ENCODE assay signal across 23 mouse cellular contexts in genomic region chr16:43276764-43277163, GRCm38 (mm10).
DNase-seq lines count a peak whose midpoint lies in the region; ATAC-seq and TF ChIP-seq lines count a peak whose summit lies in the region.
"Had no signal": no experiment of that assay in that cellular context is flagged by ENCODE, and none has a peak within 500 bp of the region (broad histone marks: within the 10 kb centered on the region; RNA-seq: fewer than 3 reads in every experiment).

No protein-coding gene starts in this region.

- H3K4me1 ChIP-seq in hindbrain, embryonic 13.5 days (replicated peaks): peaks cover 13% of the 10 kb centered on the region
- peaks cover 12% of the 10 kb centered on the region for H3K4me1 ChIP-seq in hindbrain, embryonic 15.5 days (replicated peaks)
- H3K4me1 ChIP-seq in neural tube, embryonic 14.5 days (ENCODE audit: control insufficient read depth, insufficient read depth, low read length): no peaks in the 10 kb centered on the region
- peaks cover 17% of the 10 kb centered on the region for H3K4me1 ChIP-seq in heart, embryonic 12.5 days (replicated peaks)
- H3K4me1 ChIP-seq: embryonic facial prominence, embryonic 15.5 days had no signal

- H3K27me3 ChIP-seq in hindbrain, embryonic 13.5 days: no peaks in the 10 kb centered on the region
- no peaks in the 10 kb centered on the region for H3K27me3 ChIP-seq in hindbrain, embryonic 15.5 days
- H3K27me3 ChIP-seq in neural tube, embryonic 14.5 days (ENCODE audit: control insufficient read depth, insufficient read depth, low read length): no peaks in the 10 kb centered on the region
- no peaks in the 10 kb centered on the region for H3K27me3 ChIP-seq in heart, embryonic 12.5 days (replicated peaks)
- H3K27me3 ChIP-seq: CH12.LX; embryonic facial prominence, embryonic 15.5 days; Patski had no signal

- no peaks in the 10 kb centered on the region for H3K36me3 ChIP-seq in hindbrain, embryonic 13.5 days
- no peaks in the 10 kb centered on the region for H3K36me3 ChIP-seq in hindbrain, embryonic 15.5 days
- no peaks in the 10 kb centered on the region for H3K36me3 ChIP-seq in neural tube, embryonic 14.5 days (ENCODE audit: control insufficient read depth, insufficient read depth, low read length)
- H3K36me3 ChIP-seq in heart, embryonic 12.5 days: no peaks in the 10 kb centered on the region
- H3K36me3 ChIP-seq: embryonic facial prominence, embryonic 15.5 days; forebrain, embryonic 10.5 days had no signal

- 0 out of 2 replicates have a peak overlapping the region, but pooled peaks have one; percentile 74 for H3K27ac ChIP-seq in layer of hippocampus, adult 2 months
- H3K27ac ChIP-seq in hindbrain, embryonic 13.5 days: peak overlapping the region; percentile 83
- H3K27ac ChIP-seq in hindbrain, embryonic 15.5 days (replicated peaks): 0 out of 2 replicates have a peak overlapping the region, but pooled peaks have one; percentile 52
- H3K27ac ChIP-seq in neural tube, embryonic 14.5 days (ENCODE audit: low read depth, low read length): peak overlapping the region; percentile 60; the same call in 1 of the 2 replicates
- no peak overlapping the region for H3K27ac ChIP-seq in heart, embryonic 12.5 days (ENCODE audit: poor library complexity, severe bottlenecking)
- H3K27ac ChIP-seq: embryonic facial prominence, embryonic 15.5 days; forebrain, embryonic 10.5 days had no signal

- H3K9ac ChIP-seq in hindbrain, embryonic 13.5 days: no peak overlapping the region
- H3K9ac ChIP-seq in hindbrain, embryonic 15.5 days: no peak overlapping the region
- no peak overlapping the region for H3K9ac ChIP-seq in neural tube, embryonic 14.5 days (replicated peaks; ENCODE audit: low read depth, low read length)
- H3K9ac ChIP-seq in heart, embryonic 12.5 days: no peak overlapping the region
- H3K9ac ChIP-seq: embryonic facial prominence, embryonic 15.5 days had no signal

- no peak overlapping the region for H3K4me2 ChIP-seq in hindbrain, embryonic 13.5 days
- no peak overlapping the region for H3K4me2 ChIP-seq in hindbrain, embryonic 15.5 days
- no peak overlapping the region for H3K4me2 ChIP-seq in neural tube, embryonic 14.5 days (ENCODE audit: low read depth, low read length)
- H3K4me2 ChIP-seq in heart, embryonic 12.5 days: no peak overlapping the region
- H3K4me2 ChIP-seq: embryonic facial prominence, embryonic 15.5 days had no signal

- no peak for DNase-seq in layer of hippocampus, adult 2 months (ENCODE audit: low spot score in 2 of 2)
- no peak for DNase-seq in layer of hippocampus, postnatal 36 days
- DNase-seq in left cerebral cortex, adult 9 months (ENCODE audit: low spot score in 2 of 2): no peak
- DNase-seq: adrenal gland, postnatal 14 days; cerebellum, adult 11-12 months; cerebellum, adult 9-11 months; embryo, embryonic 11 days; gastrocnemius, postnatal 36 days; heart, adult 11 months; heart, postnatal 10 days; heart, postnatal 4 days had no signal

- TF ChIP-seq CTCF in layer of hippocampus, adult 2 months (conservative IDR thresholded peaks at IDR 0.05): no peak

- no peak overlapping the region for H3K4me3 ChIP-seq in layer of hippocampus, adult 2 months
- H3K4me3 ChIP-seq in hindbrain, embryonic 13.5 days: no peak overlapping the region
- no peak overlapping the region for H3K4me3 ChIP-seq in hindbrain, embryonic 15.5 days
- no peak overlapping the region for H3K4me3 ChIP-seq in neural tube, embryonic 14.5 days (ENCODE audit: low read depth, low read length)
- no peak overlapping the region for H3K4me3 ChIP-seq in heart, embryonic 12.5 days
- H3K4me3 ChIP-seq: embryonic facial prominence, embryonic 15.5 days; erythroblast, embryonic 14.5 days; forebrain, embryonic 10.5 days had no signal

- peak; percentile 80 for ATAC-seq in hindbrain, embryonic 13.5 days (ENCODE audit: low FRiP score)
- peak; percentile 38 for ATAC-seq in hindbrain, embryonic 15.5 days (ENCODE audit: low FRiP score, low read depth)
- ATAC-seq in neural tube, embryonic 14.5 days (ENCODE audit: low read depth): peak; percentile 79; the same call in 1 of the 2 replicates
- ATAC-seq in heart, embryonic 12.5 days (ENCODE audit: insufficient number of reproducible peaks, low FRiP score): no peak
- ATAC-seq: activated CD4-positive, CD25-positive, alpha-beta regulatory T cell, adult 4 months; forebrain, embryonic 14.5 days; inflammation-experienced regulatory T-cells, adult 6 months; Patski had no signal

- no peaks in the 10 kb centered on the region for H3K9me3 ChIP-seq in hindbrain, embryonic 13.5 days
- H3K9me3 ChIP-seq in hindbrain, embryonic 15.5 days: no peaks in the 10 kb centered on the region
- no peaks in the 10 kb centered on the region for H3K9me3 ChIP-seq in neural tube, embryonic 14.5 days (ENCODE audit: control insufficient read depth, low read length)
- no peaks in the 10 kb centered on the region for H3K9me3 ChIP-seq in heart, embryonic 12.5 days (replicated peaks)
- H3K9me3 ChIP-seq: embryonic facial prominence, embryonic 15.5 days had no signal

- 61% methylated on average over 4 of the region's 4 CpGs for WGBS in hindbrain, embryonic 13.5 days
- 64% methylated on average over 4 of the region's 4 CpGs for WGBS in hindbrain, embryonic 15.5 days
- 54% methylated on average over 4 of the region's 4 CpGs for WGBS in neural tube, embryonic 14.5 days
- 88% methylated on average over 4 of the region's 4 CpGs for WGBS in heart, embryonic 12.5 days
